Comparison of ENCODE assay signal across 15 mouse cellular contexts in genomic region chr12:13208983-13209451, GRCm38 (mm10). TPM values are rescaled to one million over a fixed set of nuclear protein-coding genes. Genes with fewer than 3 reads are reported as not detected.
DNase-seq lines count a peak whose midpoint lies in the region; ATAC-seq and TF ChIP-seq lines count a peak whose summit lies in the region.
"Had no signal": no experiment of that assay in that cellular context is flagged by ENCODE, and none has a peak within 500 bp of the region (broad histone marks: within the 10 kb centered on the region; RNA-seq: fewer than 3 reads in every experiment).

No protein-coding gene starts in this region.

- H3K4me2 ChIP-seq in heart, embryonic 12.5 days: no peak overlapping the region
- no peak overlapping the region for H3K4me2 ChIP-seq in forebrain, embryonic 16.5 days (ENCODE audit: low read length)
- no peak overlapping the region for H3K4me2 ChIP-seq in lung, postnatal 0 days (replicated peaks; ENCODE audit: low read depth, low read length)
- H3K4me2 ChIP-seq: embryonic facial prominence, embryonic 15.5 days; heart, embryonic 15.5 days had no signal

- DNase-seq in heart, embryonic 10.5 days (ENCODE audit: low spot score): peak; percentile 58
- DNase-seq in embryo, embryonic 10 days (ENCODE audit: low spot score): peak; percentile 73
- peak; percentile 58 to 75 for DNase-seq in kidney, postnatal 25 days
- DNase-seq in lung, postnatal 10 days: no peak
- no peak for DNase-seq in left cerebral cortex, adult 9 months (ENCODE audit: low spot score in 2 of 2)
- DNase-seq in lung, postnatal 0 days (ENCODE audit: low spot score): no peak
- DNase-seq: adrenal gland, adult 2 months; gastrocnemius, adult 2 months; spleen, adult 18-20 months had no signal

- no peaks in the 10 kb centered on the region for H3K36me3 ChIP-seq in heart, embryonic 10.5 days
- H3K36me3 ChIP-seq in heart, embryonic 12.5 days: no peaks in the 10 kb centered on the region
- no peaks in the 10 kb centered on the region for H3K36me3 ChIP-seq in forebrain, embryonic 16.5 days (ENCODE audit: control insufficient read depth, insufficient read depth)
- H3K36me3 ChIP-seq in lung, postnatal 0 days (ENCODE audit: insufficient read depth, low read length): no peaks in the 10 kb centered on the region
- H3K36me3 ChIP-seq: embryonic facial prominence, embryonic 15.5 days; G1E; heart, embryonic 15.5 days had no signal

- no peak for TF ChIP-seq EP300 in lung, postnatal 0 days (IDR thresholded peaks at IDR 0.05)

- H3K27me3 ChIP-seq in heart, embryonic 10.5 days (ENCODE audit: insufficient read depth, poor library complexity, severe bottlenecking): no peaks in the 10 kb centered on the region
- H3K27me3 ChIP-seq in heart, embryonic 12.5 days (replicated peaks): no peaks in the 10 kb centered on the region
- H3K27me3 ChIP-seq in forebrain, embryonic 16.5 days (replicated peaks; ENCODE audit: control insufficient read depth, insufficient read depth, low read length): no peaks in the 10 kb centered on the region
- H3K27me3 ChIP-seq in lung, postnatal 0 days (replicated peaks; ENCODE audit: insufficient read depth, low read length): no peaks in the 10 kb centered on the region
- H3K27me3 ChIP-seq: embryonic facial prominence, embryonic 15.5 days; heart, embryonic 15.5 days had no signal

- no peaks in the 10 kb centered on the region for H3K9me3 ChIP-seq in heart, embryonic 10.5 days
- no peaks in the 10 kb centered on the region for H3K9me3 ChIP-seq in heart, embryonic 12.5 days (replicated peaks)
- H3K9me3 ChIP-seq in forebrain, embryonic 16.5 days (ENCODE audit: control insufficient read depth, low read length): no peaks in the 10 kb centered on the region
- H3K9me3 ChIP-seq in lung, postnatal 0 days (ENCODE audit: low read length): no peaks in the 10 kb centered on the region
- H3K9me3 ChIP-seq: embryonic facial prominence, embryonic 15.5 days; G1E; heart, embryonic 15.5 days had no signal

- peaks cover 33% of the 10 kb centered on the region for H3K4me1 ChIP-seq in heart, embryonic 10.5 days
- H3K4me1 ChIP-seq in heart, embryonic 12.5 days (replicated peaks): peaks cover 19% of the 10 kb centered on the region
- peaks cover 14% of the 10 kb centered on the region for H3K4me1 ChIP-seq in forebrain, embryonic 16.5 days (replicated peaks; ENCODE audit: control insufficient read depth, insufficient read depth, low read length)
- peaks cover 8% of the 10 kb centered on the region for H3K4me1 ChIP-seq in lung, postnatal 0 days (ENCODE audit: insufficient read depth, low read depth, low read length)

- ATAC-seq in heart, embryonic 12.5 days (ENCODE audit: insufficient number of reproducible peaks, low FRiP score): no peak
- no peak for ATAC-seq in forebrain, embryonic 16.5 days
- ATAC-seq in lung, postnatal 0 days: no peak
- ATAC-seq: intestine, embryonic 16.5 days had no signal

- peak overlapping the region; percentile 67; the same call in 1 of the 2 replicates for H3K27ac ChIP-seq in heart, embryonic 10.5 days
- no peak overlapping the region for H3K27ac ChIP-seq in heart, embryonic 12.5 days (ENCODE audit: poor library complexity, severe bottlenecking)
- H3K27ac ChIP-seq in forebrain, embryonic 16.5 days (ENCODE audit: low read length): 0 out of 2 replicates have a peak overlapping the region, but pooled peaks have one; percentile 13
- H3K27ac ChIP-seq in lung, postnatal 0 days (ENCODE audit: low read length): no peak overlapping the region
- H3K27ac ChIP-seq: embryonic facial prominence, embryonic 15.5 days; gastrocnemius, adult 2 months; heart, embryonic 15.5 days had no signal

- no peak overlapping the region for H3K9ac ChIP-seq in heart, embryonic 12.5 days
- H3K9ac ChIP-seq in forebrain, embryonic 16.5 days (replicated peaks; ENCODE audit: low read depth, low read length): no peak overlapping the region
- H3K9ac ChIP-seq in lung, postnatal 0 days (replicated peaks; ENCODE audit: low read depth): no peak overlapping the region
- H3K9ac ChIP-seq: embryonic facial prominence, embryonic 15.5 days; heart, embryonic 15.5 days had no signal

- no peak for TF ChIP-seq CTCF in lung, postnatal 0 days (IDR thresholded peaks at IDR 0.05)

- no peak overlapping the region for H3K4me3 ChIP-seq in heart, embryonic 10.5 days
- H3K4me3 ChIP-seq in heart, embryonic 12.5 days: no peak overlapping the region
- no peak overlapping the region for H3K4me3 ChIP-seq in forebrain, embryonic 16.5 days (replicated peaks; ENCODE audit: low read length)
- no peak overlapping the region for H3K4me3 ChIP-seq in lung, postnatal 0 days (ENCODE audit: low read depth, low read length)
- H3K4me3 ChIP-seq: embryonic facial prominence, embryonic 15.5 days; gastrocnemius, adult 2 months; heart, embryonic 15.5 days had no signal

- 60% methylated on average over 11 of the region's 11 CpGs for WGBS in heart, embryonic 10.5 days
- 68% methylated on average over 11 of the region's 11 CpGs for WGBS in heart, embryonic 12.5 days
- WGBS in forebrain, embryonic 16.5 days: 15% methylated on average over 11 of the region's 11 CpGs
- WGBS in lung, postnatal 0 days: 80% methylated on average over 11 of the region's 11 CpGs

RNA-seq across cellular contexts. Expression of gene Ddx1, which starts 40.0 kb away (rescaled TPM):
- polyA plus RNA-seq in heart, embryonic 10.5 days (2016; fragmentation: Nextera tagmentation; extraction: Ambion mirVana): 138 and 165 TPM in 2 replicates
- 97.4 and 102 TPM in 2 replicates for polyA plus RNA-seq in heart, embryonic 12.5 days (2016; fragmentation: Nextera tagmentation; extraction: Ambion mirVana)
- polyA plus RNA-seq in forebrain, embryonic 16.5 days (2015; fragmentation: Nextera tagmentation; extraction: Ambion mirVana): 157 and 163 TPM in 2 replicates
- polyA plus RNA-seq in lung, postnatal 0 days (2015; fragmentation: Nextera tagmentation; extraction: Ambion mirVana): 53.4 and 55.2 TPM in 2 replicates

RNA-seq across cellular contexts. Expression of gene Nbas, which starts 59.9 kb away (rescaled TPM):
- 10.2 and 11.0 TPM in 2 replicates for polyA plus RNA-seq in heart, embryonic 10.5 days (2016; fragmentation: Nextera tagmentation; extraction: Ambion mirVana)
- 10.9 and 11.5 TPM in 2 replicates for polyA plus RNA-seq in heart, embryonic 12.5 days (2016; fragmentation: Nextera tagmentation; extraction: Ambion mirVana)
- 12.3 and 13.7 TPM in 2 replicates for polyA plus RNA-seq in forebrain, embryonic 16.5 days (2015; fragmentation: Nextera tagmentation; extraction: Ambion mirVana)
- 5.4 and 5.8 TPM in 2 replicates for polyA plus RNA-seq in lung, postnatal 0 days (2015; fragmentation: Nextera tagmentation; extraction: Ambion mirVana)

Comparison
In these comparisons a context has a peak if more than half of its experiments do, and no peak if none do; other contexts are left out.
1. H3K27ac ChIP-seq: peak in heart, embryonic 10.5 days (single experiment) and forebrain, embryonic 16.5 days (single experiment); none in heart, embryonic 12.5 days (single experiment) and lung, postnatal 0 days (single experiment).
2. DNase-seq: peak in heart, embryonic 10.5 days (single experiment), embryo, embryonic 10 days (single experiment) and kidney, postnatal 25 days (2 of 2); none in lung, postnatal 10 days (single experiment), left cerebral cortex, adult 9 months (0 of 2) and lung, postnatal 0 days (single experiment).